Comparison of ENCODE assay signal across 1 mouse cellular context in the genomic region with DNA sequence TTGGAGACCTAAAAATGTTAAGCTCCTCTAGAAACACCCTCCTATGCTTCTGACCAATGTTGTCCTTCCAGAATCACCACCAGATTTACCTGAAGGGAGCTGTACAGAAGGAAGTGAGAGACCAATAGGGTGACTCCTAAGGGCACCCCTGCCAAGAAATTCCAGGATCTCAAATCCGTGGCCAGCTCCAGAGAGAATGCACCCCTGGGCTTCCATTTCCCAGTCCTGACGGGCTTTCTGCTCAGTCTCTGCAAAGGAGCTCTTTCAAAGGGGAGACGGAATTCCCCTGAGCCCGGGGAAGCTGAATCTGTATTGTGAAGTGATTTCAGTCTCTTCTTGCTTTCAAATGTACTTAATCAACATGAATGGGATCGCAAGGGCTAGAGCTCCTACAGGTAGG.
TF ChIP-seq lines count a peak whose summit lies in the region.

No protein-coding gene starts in this region.

TF ChIP-seq in CH12.LX, 34 proteins besides CTCF, POLR2A, EP300 and RAD21:
- no peak for TF ChIP-seq NRF1 (IDR thresholded peaks at IDR 0.05; ENCODE audit: low read depth, low read length)
- TF ChIP-seq PAX5 (IDR thresholded peaks at IDR 0.05; ENCODE audit: low read length), result no peak
- TF ChIP-seq GABPA (IDR thresholded peaks at IDR 0.05; ENCODE audit: insufficient replicate concordance, low read depth, low read length), result no peak
- TF ChIP-seq SMC3 (IDR thresholded peaks at IDR 0.05; ENCODE audit: low read depth, low read length), result no peak
